Mouse (Mus musculus) frontal cortex, postnatal 25 days (tissue): Measurements from ENCODE around the gene Nip7.
"Not testable (repeated sequence)": the region's sequence is repeated elsewhere in the genome, so short reads cannot be mapped to it uniquely, and the experiment has no call there.

Experiments
- DNase-seq, 2 experiments: peaks; one replicate each; pipeline ENCODE4 v3.0.0; 2022; ENCODE audit warnings: low spot score in 2 of 2

The Nip7 gene

DNA sequence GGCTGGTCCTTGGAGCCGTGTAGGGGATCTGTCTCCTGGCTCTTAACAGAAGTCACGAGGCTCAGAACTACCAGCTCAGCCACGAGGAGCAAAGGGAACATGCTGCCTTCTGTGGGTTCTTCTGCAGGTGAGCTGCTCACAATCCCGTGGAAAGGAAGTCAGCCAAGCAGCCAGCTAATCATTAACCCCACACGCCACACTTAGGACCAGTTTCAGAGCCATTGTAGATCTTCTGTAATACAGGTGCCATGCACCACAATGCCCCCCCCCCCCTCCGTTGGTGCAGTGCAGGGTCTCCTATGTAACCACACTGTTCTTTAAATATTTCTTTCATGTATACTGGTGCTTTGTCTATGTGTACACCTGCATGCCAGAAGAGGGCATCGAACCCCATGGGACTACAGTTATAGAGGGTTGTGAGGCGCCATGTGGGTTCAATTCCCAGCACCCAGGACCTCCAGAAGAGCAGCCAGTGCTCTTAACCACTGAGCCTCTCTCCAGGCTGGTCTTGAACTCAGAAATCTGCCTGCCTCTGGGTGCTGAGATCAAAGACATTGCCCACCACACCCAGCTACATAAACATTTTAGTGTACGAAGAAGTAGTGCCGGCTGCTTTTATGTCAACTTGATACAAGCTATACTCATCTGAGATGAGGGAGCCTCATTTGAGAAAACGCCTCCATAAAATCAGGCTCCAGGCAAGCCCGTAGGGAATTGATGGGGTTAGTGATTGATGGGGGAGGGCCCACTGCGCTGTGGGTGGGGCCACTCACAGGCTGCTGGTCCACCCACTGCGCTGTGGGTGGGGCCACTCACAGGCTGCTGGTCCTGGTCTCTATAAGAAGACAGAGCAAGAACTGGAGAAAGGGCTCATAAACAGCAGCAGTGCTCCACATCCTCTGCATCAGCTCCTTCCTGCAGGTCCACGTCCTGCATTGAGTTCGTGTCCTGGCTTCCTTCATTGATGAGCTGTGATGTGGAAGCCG lies 9.1 kb downstream of the Nip7 start, which contains the start of gene Tmed6:
Gene Tmed6 (minus strand): TSS at position 134 of the 986 bp plus-strand sequence.
- no peak for DNase-seq

DNA sequence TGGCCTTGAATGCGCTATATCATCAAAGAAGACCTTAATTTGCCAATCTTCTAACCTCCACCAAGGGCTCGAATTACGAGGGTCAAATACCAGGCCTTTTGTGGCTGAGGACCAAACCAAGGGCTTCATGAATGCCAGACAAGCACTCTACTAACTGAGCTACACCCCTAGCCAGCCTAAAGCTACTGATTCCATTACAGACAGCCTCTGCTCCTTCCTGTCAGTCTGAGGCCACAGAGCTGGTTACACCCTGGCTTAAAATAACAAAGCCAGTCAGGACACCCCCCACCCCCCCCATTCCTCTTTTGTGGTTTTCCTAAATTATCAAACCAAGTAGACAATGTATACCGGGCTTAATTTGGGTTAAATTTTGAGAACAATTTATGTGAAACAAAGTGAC lies 17.0 kb downstream of the Nip7 start:
- DNase-seq = no peak

DNA sequence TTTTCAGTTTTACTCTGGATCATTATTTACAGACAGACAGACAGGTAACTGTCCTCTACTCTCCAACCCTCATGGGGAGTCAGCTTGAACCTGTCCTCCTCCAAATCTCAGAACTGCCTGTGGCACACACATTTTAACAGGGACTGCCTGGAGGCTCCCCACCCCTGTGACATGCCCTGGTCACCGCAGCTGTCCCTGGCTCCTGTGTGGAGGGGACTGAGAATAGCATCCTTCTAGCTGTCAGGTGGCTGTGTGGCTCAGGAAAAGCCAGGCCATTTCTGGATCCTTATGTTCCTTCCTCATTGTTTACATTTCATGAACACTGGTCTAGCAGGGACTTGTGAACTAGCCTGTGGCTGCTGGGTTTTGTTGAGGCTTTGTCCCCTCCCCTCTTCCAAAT lies 17.5 kb downstream of the Nip7 start:
- DNase-seq = no peak

DNA sequence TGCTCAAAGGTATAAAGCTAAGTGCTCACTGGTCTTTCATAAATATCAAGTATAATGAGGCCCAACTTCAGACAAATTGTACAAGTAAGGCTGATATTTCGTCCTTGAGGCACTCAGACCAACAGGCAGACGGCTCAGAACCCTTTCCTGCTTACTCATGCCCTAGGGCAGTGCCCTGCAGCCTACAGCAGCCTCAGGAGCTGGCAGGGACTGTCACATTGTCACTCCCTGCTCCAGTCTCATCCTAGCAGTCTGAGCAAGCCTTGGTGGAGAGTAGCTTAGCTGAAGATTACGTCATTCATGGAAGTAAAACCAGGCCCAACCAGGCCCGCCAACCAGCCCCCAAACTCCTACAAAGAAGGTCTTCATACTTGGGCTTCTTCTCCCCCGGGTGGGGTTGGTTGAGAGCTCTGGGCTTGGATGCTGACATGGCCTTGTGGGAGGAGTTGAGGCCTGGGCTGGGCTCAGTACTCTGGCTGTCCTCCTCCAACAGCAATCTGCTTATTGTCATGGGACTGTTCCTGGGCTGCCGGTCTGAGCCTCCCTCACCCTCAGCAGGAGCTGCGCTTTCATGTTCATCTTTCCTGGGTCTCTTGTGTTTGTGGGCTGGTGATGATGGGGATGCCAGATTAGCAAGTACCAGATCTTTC lies 19.7 kb downstream of the Nip7 start:
- DNase-seq = no peak

DNA sequence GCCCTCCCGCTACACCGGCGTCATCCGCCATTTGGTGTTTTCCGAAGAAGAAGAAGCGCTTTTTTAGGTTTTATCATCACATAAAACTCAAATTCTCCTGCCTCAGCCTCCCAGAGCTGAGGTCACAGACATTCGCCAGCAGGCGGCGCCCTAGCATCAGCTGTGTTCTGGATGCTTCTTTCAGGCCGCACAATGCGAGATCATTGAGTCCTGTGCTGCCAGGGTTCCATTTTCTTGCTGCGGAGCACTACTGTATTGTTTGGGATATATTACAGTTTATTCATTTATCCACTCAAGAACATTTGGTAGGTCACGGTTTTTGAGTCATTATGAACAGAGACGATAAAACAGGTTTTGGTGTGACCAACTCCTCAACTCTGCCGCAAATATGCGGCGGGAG lies 28.7 kb downstream of the Nip7 start:
- DNase-seq = no peak

DNA sequence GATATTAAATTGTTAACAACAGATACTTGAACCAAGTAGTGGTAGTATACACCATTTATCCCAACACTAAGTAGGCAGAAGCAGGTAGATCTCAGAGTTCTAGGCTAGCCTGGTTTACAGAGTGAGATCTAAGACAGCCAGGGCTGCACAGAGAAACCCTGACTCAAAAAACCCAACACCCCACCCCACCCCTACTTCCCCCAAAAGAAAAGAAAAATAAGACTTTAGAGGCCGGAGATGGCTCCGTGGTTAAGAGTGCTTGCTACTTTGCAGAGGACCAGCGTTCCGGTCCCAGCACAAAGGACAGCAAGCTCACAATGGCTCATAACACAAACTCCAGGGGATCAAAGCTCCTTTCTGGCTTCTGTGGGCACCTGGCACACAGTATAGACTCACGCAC lies 29.3 kb downstream of the Nip7 start:
- no peak for DNase-seq

DNA sequence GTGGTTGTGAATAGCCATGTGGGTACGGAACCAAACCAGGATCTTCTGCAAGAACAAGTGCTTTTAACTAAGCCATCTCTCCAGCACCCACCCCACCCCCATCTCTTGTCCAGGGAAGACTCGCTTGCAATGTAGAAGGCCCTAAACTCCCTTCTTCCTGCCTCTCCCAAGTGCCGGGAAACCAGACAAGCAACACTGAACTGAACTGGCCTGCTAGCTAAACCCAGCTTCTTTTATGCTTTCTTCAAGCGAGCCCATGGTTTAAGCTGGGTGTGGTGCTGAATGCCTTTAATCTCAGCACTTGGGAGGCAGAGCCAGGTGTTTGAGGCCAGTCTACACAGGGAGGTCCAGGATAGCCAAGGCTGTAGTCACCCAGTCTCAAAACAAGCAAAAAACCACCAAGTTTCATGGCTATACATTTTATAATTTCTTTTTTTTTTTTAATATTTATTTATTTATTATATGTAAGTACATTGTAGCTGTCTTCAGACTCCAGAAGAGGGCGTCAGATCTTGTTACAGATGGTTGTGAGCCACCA lies 31.9 kb downstream of the Nip7 start:
- DNase-seq = no peak

DNA sequence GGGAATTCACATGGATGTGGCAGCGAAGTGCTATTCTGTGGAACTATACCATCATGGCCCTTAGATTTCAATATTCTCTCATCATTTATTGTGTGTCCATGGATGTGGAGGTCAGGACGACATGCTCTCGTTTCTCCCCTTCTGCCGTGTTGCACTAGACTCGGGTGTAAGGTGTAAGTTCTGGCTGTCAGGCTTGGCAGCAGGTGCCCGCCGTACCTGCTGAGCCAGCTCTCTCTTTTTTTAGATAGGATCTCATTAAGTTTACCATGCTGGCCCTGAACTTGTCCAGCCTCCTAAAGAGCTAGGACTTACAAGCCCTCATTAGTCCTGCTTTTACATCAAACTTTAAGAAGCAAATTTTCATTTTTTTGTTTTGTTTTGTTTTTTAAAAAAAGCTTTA lies 33.9 kb downstream of the Nip7 start:
- DNase-seq = no peak

DNA sequence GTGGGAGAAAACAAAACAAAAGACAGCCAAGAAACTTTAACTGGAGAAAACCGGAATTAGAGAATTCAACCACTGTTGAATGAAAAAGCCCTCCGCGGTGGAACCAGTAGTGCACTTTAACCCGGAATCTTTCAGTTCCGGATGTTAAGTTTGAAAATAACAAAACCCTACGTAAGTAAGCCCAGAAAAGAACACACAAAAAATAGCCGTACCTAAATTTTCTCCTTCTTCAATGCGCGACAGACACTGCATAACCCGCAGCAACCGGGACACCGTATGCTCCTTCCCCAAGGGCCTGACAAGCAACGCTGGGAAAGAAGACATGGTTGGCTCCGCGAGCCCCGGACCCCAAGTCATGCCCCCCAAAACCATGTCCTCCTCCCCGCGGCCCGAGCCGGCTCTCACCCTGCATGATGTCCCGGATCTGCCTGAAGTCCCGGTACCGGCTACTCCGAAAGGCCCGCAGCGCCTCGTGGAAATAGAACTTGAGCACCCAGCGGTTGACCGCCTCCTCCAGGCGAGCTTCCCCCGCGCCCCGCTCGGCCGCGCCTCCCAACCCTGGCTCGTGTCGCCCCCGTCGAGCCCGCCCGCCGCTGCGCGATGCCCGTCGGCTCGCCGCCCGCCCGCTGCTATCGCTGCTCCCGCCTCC lies 39.2 kb downstream of the Nip7 start:
- peak in 1 of 2 experiments; percentile 37 for DNase-seq

DNA sequence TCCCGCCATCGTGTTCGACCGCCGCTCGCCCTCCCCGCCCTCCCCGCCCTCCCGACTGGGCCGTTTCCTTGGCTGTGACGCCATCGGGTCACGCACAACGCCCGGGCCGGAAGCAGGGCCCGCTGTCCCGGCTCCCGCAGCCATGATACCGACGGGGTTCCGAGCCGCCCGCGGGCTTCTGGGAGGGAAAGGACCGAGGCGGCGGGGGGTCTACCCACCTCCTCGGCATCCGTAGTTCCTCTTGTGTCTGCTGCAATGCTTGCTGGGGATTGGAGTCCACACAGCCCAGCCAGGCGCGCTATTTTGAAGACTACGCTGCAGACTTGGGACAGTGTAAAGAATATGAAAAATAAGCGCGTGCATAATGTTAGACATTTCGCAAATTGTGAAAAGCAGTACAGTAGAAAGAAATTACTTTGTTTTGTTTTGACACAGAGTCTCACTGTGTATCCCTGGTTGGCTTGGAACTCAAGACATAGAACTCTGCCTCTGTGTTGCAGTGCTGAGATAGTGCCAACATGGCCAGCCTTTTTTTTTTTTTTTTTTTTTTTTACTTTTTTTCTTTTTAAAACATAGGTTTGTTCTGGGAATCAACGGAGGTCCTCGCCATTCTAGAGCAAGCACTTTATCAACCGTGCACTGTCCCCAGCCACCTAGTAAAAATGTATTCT lies 39.8 kb downstream of the Nip7 start, which contains the start of gene Terf2:
Gene Terf2 (minus strand): TSS at position 182 of the 671 bp plus-strand sequence.
- DNase-seq = peak; percentile 83 to 88

DNA sequence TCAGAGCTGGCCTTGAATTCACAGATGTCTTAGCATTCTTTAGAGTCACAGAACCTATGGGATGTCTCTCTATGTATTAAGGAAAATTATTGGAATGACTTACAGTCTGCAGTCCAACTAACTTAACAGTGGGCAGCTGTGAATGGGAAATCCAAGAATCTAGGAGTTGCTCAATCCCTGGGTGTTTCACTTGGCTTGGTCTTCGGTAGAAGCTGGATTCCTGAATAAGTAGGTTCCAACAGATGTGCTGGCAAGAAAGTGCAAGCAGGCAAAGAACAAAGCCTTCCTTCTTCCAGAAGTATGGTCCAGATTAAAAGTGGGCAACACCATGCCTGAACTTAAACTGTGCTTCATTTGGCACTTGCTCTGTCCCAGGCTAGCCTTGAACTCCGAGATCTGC lies 44.0 kb downstream of the Nip7 start:
- DNase-seq = no peak

DNA sequence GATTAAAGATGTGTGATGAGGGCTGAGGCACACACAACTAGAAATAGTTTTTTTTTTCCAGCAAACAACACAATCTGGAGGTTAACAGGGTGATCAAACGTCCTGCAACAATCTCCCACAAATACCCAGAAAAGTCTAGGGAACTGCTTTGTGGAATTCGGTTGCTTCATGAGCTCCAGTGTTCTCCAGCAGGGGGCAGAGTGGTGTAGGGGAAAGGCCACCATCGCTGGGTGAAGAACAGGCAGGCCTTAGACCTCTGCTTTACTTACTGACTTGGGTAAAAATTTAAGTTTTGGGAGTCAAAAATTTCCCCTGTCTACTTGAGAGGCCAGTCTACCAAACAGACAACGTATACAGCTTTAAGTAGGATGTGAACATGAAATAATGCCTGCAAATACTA lies 47.9 kb downstream of the Nip7 start:
- DNase-seq = peak; percentile 60 to 71

DNA sequence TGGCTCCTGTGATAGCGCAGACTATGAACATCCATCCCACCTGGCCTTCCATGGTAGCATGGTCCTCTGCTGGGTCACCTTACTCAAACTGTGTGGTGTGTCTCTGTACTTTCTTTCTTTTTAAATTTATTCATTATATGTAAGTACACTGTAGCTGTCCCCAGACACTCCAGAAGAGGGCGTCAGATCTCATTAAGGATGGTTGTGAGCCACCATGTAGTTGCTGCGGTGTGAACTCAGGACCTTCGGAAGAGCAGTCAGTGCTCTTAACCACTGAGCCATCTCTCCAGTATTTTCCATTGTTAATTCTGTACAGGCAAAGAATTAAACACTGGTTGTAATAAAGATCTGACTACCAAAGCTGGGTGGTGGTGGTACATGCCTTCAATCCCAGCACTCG lies 51.4 kb downstream of the Nip7 start:
- DNase-seq = not testable (repeated sequence)

DNA sequence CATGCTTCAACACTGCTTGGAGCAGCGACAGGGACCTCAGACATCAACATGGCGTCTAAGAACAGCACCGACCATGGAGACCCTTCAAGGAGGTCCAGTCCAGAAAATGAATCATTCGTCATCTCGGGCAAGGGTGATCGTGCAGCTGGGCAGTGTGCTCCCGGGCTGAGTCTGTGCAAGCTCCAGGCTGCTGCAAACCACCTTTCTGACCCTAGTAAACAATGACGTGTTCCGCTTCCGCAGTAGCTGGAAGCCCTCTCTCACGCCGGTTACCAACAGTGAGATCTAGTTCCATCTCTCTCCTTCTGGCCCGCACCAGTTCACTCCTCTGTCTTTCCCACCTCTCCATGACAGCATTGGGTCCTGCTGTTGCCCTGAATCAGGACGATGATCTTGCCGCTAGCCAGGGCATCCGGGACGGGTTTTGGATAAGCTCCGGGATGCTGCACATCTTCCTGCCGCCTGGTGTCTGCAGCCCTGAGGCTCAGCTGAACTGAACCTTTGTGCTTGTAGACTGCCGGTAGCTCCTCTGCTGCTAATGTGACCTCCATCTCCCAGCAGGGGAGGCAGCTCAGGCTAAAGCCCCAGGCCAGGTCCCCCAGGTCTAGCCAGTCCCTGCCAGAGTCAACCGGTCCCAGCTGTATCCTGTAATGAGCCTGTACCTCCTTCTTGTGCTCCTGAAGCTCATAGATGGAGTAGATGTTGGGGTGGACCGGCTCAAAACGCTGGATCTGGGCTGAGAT lies 52.5 kb downstream of the Nip7 start:
- DNase-seq = no peak

DNA sequence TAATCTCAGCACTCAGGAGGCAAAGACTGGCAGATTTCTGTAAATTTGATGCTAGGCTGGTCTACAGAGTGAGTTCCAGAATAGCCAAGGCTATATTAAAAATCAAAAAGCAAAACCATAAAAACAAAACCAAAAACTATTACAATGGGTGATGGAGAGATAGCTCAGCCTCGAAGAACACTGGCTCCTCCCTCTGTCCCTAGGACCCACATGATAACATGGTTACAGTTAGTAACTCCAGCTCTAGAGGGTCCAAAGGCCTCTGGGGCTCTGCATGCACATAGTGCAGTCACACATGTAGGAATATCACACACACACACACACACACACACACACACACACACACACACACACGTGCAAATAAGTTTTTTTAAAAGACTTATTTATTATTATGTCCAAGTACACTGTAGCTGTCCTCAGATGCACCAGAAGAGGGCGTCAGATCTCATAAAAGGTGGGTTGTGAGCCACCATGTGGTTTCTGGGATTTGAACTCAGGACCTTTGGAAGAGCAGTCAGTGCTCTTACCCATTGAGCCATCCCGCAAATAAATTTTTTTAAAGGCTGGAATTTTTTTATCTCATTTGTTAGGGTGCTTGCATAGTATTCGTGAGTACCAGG lies 53.2 kb downstream of the Nip7 start:
- DNase-seq = no peak
